ENCODE assay signal across 9 mouse cellular contexts in genomic region chr6:31148311-31148856, GRCm38 (mm10).
DNase-seq lines count a peak whose midpoint lies in the region; TF ChIP-seq lines count a peak whose summit lies in the region.
"Had no signal": no experiment of that assay in that cellular context is flagged by ENCODE, and none has a peak within 500 bp of the region (broad histone marks: within the 10 kb centered on the region; RNA-seq: fewer than 3 reads in every experiment).

No protein-coding gene starts in this region.

- no peak overlapping the region for H3K9ac ChIP-seq in heart, adult 2 months (ENCODE audit: low read depth, low read length)
- H3K9ac ChIP-seq: lung, embryonic 14.5 days had no signal

- intact Hi-C loops in heart, adult 2 months (cut with DNase I), result no loop called here

- 21% methylated on average over 8 of the region's 8 CpGs for WGBS in heart, adult 2 months

- DNase-seq in heart, adult 2 months, result peak; percentile 67 to 76
- no peak for DNase-seq in heart, postnatal 4 days
- peak; percentile 41 for DNase-seq in NIH3T3 (ENCODE audit: low read depth)
- peak; percentile 74 for DNase-seq in gastrocnemius, postnatal 25 days
- peak; percentile 78 for DNase-seq in layer of hippocampus, adult 9-11 months
- no peak for DNase-seq in adrenal gland, adult 18-20 months (ENCODE audit: low spot score in 2 of 2)
- DNase-seq in thymus, adult 18-20 months, result no peak
- DNase-seq in right cerebral cortex, postnatal 4 days, result no peak
- DNase-seq: lung, embryonic 14.5 days had no signal

- TF ChIP-seq EP300 in heart, adult 2 months (IDR thresholded peaks at IDR 0.05; ENCODE audit: insufficient read depth, low read depth, low read length), result 0 out of 2 replicates have a peak, but pooled peaks have one; percentile 31

- peaks cover 25% of the 10 kb centered on the region for H3K4me1 ChIP-seq in heart, adult 2 months (ENCODE audit: control insufficient read depth, insufficient read depth, low read length)

- peaks cover 7% of the 10 kb centered on the region for H3K79me2 ChIP-seq in heart, adult 2 months (replicated peaks; ENCODE audit: control insufficient read depth, insufficient read depth, low read length)

- 0 out of 2 replicates have a peak, but pooled peaks have one; percentile 12 for TF ChIP-seq POLR2A in heart, adult 2 months (IDR thresholded peaks at IDR 0.05; ENCODE audit: insufficient read depth, low read depth, low read length)

- TF ChIP-seq CTCF in heart, adult 2 months (IDR thresholded peaks at IDR 0.05), result no peak

- H3K4me3 ChIP-seq in heart, adult 2 months, result no peak overlapping the region

- H3K36me3 ChIP-seq in heart, adult 2 months (ENCODE audit: control insufficient read depth, insufficient read depth, low read length), result peaks cover 22% of the 10 kb centered on the region

- peak overlapping the region; percentile 75 for H3K27ac ChIP-seq in heart, adult 2 months

- no peaks in the 10 kb centered on the region for H3K27me3 ChIP-seq in heart, adult 2 months (ENCODE audit: control insufficient read depth, insufficient read depth, low read length)

Comparison
In these comparisons a context has a peak if more than half of its experiments do, and no peak if none do; other contexts are left out.
1. DNase-seq: peak in heart, adult 2 months (2 of 2), NIH3T3 (single experiment), gastrocnemius, postnatal 25 days (single experiment) and layer of hippocampus, adult 9-11 months (single experiment); none in heart, postnatal 4 days (single experiment), adrenal gland, adult 18-20 months (0 of 2), thymus, adult 18-20 months (0 of 2) and right cerebral cortex, postnatal 4 days (single experiment).